Mouse (Mus musculus) mature B cell (primary cell): ENCODE measurements around the gene Ddah2.

ENCODE experiments used
- in situ Hi-C: fragments of 300-500 bp; cut with MboI; formaldehyde crosslinking; loops from 2 replicates; pipeline ENCODE4 v1.14.3; 2019

Ddah2 gene

DNA sequence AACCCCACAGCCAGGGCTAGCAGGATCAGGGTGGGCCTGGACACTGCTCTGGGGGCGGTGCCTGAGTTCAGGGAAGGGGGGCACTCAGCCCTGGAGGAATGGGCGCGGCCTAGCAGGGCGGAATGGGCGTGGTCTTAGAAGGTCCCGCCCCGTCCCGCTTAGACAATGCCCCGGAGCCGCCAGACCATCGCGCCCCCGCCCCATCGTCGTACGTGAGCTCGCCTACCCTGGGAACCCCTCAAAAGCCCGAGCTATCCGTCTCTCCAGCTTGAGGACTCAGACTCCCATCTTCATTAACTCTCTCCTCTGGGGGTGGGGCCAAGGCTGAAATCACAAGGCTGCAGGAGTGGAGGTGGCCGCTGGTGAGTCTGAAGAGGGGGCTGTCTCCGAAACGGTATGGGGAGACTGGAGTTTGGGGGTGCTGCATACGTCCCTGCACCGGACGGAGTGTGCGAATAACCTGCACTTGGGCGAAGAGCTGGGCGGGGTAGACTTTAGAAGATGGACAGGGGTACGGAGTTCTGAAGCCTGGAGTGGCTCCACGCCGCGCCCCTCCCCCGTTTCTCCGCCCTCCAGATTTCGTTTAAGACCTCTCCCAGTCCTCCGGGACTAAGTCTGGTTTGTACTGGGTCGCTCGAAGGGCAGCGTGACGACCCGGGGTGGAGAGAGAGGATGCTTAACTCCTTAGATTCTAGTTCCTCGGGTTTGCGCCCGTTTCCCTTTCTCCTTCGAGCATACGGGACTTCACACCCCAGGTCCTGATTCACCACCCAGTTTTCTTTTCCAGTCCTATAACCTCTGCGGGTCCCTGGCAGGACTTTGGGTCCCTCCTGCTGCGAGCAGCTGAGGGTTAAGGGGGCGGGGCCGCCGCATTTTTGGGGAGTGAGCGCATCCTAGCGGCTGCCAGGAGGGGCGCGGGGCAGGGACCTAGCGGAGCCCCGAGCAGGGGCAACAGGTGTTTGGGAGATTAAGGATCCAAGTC is at the start of gene Ddah2:
Gene Ddah2, plus strand, starts transcription at position 125 of the 982 bp plus-strand sequence.
- in situ Hi-C loops = loop anchor here (10.0 kb wide), 1 partner anchor 54 kb away; the partner anchor contains the start of gene Vars

DNA sequence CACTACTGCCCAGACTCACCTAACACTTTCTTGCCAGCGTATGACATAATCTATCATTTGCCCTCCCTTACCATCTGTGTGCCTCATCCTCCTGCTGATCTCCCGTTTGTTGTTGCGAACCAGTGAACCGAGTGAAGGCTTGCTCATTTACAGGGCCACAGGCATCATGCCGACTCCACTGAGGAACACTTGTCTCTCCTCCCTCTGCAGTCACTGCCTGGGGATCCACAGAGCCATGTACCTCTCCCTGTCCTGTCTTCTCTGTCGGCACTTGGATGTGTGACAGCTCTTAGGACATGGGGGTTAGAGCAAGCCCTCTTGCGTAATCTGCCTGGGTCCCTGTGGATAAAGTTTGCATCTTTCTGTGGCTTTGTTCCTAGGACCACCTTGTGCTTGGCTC is 49.2 kb upstream of the Ddah2 start:
- in situ Hi-C loops = loop anchor here (10.0 kb wide), 1 partner anchor 45 kb away; the partner anchor contains the start of gene Ddah2

DNA sequence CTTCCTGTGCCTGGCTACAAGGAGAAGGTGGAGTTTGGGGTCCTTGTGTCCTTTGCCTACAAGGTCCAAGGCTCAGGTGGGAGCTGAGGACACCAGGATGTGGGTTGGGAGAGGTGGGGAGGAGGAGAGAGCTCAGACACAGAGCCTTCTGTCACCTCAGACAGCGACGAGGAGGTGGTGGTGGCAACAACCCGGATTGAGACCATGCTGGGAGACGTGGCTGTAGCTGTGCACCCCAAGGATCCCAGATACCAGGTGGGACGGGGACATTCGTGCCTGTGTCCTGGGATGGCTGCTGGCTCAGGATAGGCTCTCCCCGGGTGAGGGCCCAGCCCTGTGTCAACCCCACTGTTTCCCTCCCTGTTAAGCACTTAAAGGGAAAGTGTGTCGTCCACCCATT is 47.4 kb upstream of the Ddah2 start:
- in situ Hi-C loops = no loop called here

DNA sequence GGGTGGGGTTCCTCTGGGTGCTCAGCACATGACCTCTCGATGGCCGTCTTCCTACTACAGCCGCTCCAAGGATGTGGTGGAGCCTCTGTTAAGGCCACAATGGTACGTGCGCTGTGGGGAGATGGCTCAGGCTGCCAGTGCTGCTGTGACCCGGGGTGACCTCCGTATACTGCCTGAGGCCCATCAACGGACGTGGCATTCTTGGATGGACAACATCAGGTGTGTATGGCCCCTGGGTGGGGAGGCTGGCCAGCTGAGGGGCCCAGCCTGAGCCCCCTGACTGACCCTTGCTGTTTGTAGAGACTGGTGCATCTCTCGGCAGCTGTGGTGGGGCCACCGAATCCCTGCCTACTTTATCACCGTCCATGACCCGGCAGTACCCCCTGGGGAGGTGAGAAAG is 46.4 kb upstream of the Ddah2 start:
- in situ Hi-C loops = no loop called here

DNA sequence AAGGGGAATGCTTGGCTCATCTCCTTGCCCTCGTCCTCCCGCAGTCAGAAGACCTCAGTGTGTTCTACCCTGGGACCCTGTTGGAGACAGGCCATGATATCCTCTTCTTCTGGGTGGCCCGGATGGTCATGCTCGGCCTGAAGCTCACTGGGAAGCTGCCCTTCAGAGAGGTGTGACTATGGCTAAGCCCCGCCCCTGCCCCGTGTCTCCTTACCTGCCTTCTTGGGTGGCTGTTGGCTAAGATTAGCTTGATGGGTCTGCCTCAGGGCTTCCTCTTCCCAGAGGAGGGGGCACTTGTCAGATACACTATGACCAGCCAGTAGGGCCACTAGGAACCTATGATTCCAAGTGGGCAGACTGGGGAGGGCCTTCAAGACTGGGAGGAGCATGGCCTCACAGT is 45.6 kb upstream of the Ddah2 start:
- in situ Hi-C loops = no loop called here

DNA sequence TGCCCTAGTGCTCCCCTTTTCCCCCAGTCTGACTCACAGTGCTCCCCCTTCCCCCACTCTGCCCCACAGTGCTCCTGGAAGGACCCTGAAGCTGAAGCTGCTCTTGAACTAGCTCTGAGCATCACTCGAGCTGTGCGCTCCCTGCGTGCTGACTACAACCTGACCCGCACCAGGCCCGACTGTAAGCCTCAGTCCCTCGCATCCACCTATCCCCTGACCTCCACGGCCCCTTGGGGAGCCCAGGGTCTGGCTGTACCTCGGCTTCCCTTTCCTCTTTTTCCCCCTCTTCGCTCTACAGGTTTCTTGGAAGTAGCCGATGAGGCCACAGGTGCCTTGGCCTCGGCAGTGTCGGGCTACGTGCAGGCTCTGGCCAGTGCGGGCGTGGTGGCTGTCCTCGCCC is 43.5 kb upstream of the Ddah2 start:
- in situ Hi-C loops = no loop called here

DNA sequence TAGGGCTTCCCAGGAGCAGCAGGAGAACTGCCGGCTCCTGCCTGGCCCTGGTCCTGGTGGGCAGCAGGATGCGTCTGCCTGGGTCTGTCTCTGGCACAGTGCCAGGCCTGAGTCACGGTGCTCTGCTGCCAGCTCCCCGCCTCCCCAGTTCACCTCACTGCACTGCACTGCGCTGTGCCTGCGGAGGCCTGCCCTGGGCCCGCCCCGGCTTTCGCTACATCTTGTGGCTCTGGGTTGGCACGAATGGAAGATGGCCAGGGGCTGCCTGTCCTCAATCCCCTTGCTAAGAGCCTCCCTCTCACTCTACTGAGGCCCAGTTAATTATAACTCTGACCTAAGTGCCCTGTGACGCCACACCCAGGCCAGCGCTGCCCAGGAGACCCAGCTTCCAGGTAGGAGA is 42.5 kb upstream of the Ddah2 start, which contains the start of gene Vwa7:
Gene Vwa7, plus strand, starts transcription at position 204 of the 400 bp plus-strand sequence.
- in situ Hi-C loops = no loop called here

DNA sequence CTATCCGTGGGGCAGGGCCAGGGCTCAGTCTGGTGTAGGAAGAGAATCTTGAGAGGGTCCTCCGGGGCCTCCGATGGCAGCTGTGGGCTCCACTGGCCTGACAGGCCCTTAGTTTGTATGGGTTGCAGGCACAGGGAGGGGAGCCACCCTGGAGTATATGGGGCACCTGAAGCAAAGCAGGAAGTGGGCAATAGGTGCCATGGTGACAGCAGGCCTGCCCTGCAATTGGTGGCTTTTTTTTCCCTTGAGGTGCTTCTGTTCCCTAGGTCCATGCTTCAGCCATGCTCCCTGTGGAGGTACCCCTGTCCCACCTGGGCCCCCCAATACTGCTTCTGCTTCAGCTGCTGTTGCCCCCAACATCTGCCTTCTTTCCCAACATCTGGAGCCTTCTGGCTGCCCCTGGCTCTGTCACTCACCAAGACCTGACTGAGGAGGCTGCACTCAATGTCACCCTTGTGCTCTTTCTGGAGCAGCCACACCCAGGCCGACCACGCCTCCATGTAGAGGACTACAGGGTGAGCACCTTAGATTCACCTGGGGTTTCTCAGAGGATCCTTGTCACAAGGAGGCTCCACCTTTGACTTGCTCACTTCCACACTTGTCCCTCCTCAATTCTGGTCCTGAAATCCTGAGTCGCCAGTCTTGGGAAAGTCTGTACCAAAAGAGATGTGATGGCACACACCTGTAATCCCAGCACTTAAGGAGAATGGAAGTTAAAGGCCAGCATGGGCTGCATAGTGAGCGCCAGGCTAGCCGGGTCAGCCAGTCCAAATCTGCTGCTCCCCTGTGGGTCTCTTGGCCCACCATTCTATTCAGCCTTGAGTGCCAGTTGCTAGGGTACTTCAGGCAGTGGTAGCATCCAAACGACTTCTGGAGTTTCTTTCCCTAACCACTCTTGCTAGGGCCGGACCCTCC is 41.8 kb upstream of the Ddah2 start:
- in situ Hi-C loops = no loop called here

DNA sequence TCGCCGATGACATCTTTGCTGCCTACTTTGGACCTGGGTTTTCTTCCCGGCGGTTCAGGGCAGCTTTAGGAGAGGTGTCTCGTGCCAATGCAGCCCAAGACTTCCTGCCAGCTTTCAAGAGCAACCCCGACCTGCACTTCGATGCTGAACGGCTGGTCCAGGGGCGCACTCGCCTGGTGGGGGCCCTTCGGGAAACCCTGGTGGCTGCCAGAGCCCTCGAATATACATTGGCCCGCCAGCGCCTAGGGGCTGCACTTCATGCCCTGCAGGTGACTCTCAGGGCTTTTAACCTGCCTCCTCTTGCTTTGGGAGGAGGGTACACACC is 41.2 kb upstream of the Ddah2 start:
- in situ Hi-C loops = no loop called here

DNA sequence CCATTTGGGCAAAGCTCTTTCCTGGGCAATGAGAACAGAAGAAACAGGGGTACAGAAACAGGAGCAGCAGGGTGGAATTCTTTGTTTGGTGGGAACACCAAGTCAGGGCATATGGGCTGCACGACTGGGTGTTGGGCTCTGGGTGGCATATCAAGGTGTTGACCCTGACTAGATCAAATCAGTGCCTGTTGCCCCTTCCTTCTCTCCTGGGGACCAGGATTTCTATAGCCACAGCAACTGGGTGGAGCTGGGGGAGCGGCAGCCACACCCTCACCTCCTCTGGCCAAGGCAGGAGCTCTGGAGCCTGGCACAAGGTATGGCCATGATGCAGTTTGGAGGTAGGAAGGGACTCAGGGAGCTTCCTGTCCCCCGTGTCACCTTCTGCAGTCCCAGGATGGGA is 40.7 kb upstream of the Ddah2 start:
- in situ Hi-C loops = no loop called here

DNA sequence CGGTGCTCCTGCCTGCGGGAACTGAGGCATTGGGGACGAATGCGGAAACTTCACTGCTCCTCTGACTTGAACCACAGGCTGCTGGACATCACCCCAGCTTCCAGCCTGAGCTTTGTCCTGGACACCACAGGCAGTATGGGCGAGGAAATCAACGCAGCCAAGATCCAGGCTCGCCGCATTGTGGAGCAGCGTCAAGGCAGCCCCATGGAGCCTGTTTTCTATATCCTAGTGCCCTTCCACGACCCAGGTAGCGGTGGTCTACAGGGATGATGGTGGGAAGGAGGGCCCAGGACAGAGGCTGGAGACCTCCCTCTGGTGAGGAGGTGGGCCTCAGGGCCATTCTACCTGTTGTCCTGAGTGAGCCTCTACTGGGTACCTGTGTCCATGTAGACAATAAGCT is 38.9 kb upstream of the Ddah2 start:
- in situ Hi-C loops = loop anchor here (5.0 kb wide), 1 partner anchor 42 kb away; no protein-coding TSS in a partner anchor

DNA sequence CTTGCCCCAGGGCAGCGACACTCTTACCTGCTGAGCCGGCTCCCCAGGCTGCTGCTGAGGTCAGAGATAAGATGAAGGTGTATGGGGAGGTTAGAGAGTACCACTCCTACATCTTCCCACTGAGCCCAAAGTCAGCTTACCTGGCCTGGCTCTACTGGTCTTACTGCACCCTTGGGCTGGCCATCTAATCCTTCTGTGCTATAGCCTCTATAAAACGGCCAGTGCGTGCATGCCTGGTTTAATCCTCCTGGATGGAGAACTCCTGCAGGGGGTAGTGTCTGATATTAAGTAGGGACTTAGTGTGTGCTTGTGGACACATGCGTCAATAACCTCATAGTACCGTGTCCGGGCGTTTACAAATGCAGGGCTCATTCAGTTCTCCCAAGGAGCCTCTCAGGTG is 38.3 kb upstream of the Ddah2 start:
- in situ Hi-C loops = loop anchor here (5.0 kb wide), 1 partner anchor 42 kb away; no protein-coding TSS in a partner anchor

DNA sequence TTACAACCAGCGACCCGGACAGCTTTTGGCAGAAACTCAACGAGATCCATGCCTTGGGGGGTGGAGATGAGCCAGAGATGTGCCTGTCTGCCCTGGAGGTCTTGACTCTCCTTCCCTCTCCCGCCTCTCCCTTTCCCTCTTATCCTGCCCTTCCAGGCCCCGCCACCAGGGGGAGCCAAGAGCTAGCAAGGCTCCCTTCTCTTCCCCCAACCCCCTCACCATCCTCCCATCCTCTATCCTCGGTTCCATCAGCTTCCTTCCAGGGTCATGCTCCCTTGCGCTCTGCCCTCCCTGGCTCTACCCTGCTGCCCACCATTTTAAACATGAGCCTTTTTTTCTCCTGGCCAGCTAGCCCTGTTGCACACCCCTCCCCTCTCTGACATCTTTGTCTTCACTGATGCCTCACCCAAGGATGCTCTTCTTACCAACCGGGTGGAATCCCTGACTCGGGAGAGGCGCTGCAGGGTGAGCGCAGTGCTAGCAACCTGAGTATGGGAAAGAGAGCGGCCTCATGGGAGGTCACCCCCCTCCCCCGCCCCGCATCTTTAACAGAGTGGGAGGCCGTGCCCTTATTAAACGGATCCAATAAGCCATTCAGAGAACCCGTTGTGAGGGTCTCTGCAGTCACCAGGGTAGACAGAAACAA is 37.5 kb upstream of the Ddah2 start:
- in situ Hi-C loops = loop anchor here (5.0 kb wide), 1 partner anchor 41 kb away; no protein-coding TSS in a partner anchor

DNA sequence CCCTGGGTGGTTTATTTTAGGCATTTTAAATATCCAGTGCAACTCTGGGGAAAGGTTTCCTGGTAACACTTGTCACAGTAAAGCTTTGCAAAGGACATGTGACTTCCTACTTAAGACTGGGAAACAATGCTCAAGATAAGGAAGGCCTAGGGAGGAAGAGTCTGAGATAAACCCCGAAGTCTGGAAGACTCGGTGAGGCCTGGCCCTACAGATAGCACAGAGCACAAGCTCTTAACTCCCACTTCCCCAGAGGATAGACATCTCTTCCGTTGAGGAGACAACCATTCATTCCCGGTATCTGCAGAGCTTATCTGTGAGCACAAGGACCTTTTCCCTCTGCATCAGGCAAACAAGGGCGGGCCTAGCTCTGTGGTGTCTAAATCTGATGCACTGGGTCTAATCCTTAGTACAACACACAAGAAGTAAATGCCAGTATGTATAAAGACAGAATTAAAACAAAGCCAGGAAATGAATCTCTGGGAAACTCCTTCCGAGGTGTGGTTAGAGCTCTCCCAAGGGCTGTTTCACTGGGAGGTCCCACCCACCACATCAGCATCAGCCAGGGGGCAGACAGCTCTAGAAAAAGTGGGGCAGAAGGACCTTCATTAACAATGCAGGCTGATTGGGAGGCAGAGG is 36.9 kb upstream of the Ddah2 start:
- in situ Hi-C loops = loop anchor here (5.0 kb wide), 1 partner anchor 40 kb away; no protein-coding TSS in a partner anchor

DNA sequence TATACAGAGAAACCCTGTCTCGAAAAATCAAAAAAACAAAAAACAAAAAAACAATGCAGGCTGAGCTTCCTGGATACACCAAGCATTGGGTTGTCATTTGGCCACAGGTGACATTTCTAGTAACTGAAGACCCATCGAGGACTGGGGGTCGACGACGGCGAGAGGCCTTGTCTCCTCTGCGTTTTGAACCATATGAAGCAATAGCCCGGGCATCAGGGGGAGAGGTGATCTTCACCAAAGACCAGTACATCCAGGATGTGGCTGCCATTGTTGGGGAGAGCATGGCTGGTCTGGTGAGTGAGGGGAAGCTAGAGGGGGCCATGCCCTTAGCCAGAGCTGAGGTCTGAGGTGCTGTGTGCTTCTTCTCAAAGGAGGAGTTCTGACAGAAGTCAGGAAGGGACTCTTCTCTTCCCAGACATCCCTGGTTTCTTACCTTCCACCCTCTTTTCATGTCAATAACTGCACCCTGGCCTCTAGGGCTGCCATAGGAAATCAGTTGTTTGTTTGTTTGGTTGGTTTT is 36.2 kb upstream of the Ddah2 start:
- in situ Hi-C loops = loop anchor here (5.0 kb wide), 1 partner anchor 40 kb away; no protein-coding TSS in a partner anchor

DNA sequence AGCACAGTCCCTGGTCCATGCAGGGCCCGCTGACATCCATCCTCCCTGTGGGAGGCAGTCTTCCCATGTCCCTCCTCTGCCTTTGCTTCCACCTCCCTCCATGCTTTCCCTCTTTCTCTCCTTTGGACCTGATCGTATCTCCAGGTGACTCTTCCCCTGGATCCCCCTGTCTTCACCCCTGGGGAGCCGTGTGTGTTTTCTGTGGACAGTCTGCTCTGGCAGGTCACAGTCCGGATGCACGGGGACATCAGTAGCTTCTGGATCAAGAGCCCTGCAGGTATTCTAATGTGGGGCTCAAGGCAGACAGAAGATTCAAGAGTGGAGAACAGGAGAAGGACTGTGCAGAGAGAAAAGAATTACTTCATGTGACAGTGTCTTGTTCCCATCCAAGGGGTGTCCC is 35.6 kb upstream of the Ddah2 start:
- in situ Hi-C loops = loop anchor here (5.0 kb wide), 1 partner anchor 39 kb away; no protein-coding TSS in a partner anchor

DNA sequence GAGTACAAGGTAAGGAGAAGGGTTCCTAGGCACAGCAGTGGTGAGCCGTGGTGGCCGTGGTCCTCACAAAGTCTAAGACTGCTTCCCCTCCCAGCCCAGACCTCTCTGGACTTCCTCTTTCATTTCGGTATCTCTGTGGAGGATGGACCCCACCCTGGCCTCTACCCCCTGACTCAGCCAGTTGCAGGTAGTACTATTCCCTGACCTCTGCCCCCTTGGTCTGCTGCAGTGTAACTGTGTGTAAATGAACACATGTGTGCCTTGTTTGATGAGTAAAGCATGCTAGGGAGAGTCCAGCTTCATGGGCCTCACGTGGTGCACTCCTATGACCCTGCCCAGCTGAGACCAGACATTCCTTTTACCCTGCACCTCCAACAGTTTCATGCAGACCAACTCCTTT is 35.1 kb upstream of the Ddah2 start:
- in situ Hi-C loops = loop anchor here (5.0 kb wide), 1 partner anchor 39 kb away; no protein-coding TSS in a partner anchor

DNA sequence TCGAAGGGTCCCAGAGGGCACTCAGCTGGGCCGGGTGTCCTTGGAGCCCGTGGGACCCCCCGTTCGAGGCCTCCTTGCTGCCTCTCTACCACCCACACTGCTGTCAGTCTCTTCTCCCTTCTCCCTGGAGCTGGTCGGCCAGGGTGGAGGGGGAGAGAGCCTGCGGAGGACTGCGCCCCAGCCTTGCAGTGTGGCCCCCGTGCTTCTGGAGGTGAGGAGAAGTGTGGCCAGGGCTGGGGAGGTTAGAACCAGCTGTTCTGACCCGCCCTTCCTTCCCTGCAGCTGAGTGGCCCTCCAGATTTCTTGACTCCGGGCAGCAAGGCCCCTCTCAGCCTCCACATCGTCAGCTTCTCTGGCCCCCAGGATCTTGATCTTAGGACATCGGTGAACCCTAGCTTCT is 34.6 kb upstream of the Ddah2 start:
- in situ Hi-C loops = loop anchor here (5.0 kb wide), 1 partner anchor 38 kb away; no protein-coding TSS in a partner anchor

DNA sequence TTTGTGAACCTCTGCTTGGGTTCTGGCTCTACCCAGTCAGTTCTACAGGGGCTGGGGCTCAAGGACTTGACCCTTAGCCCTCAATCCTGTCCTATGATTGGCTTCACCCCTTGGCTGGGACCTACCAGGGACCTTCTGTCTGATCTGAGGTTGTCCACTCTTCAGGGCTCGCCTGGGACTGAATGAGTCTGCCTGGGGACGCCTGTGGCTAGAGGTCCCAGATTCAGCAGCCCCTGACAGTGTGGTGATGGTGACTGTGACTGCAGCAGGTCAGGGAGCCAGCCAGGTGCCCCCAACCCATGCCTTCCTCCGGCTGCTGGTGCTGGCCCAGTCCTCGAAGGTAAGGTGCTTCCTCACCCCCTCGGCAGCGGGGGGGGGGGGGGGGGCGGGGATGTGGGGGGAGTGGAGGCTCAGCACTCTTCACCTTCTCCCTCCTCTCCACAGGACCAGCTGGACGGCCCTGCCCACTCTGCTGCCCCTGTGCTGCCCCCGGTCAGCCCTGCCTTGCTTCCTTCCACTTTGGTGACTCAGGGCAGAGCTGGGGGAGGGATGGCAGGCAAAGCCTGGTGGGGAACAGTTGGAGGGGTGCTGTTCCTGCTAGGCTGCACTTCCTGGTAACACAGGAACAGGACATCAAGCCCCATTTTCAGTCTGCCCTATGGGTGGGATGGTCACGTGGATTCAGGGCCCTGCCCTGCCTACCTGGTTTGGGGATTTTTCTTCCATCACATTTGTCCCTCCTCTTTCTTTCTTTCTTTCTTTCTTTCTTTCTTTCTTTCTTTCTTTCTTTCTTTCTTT is 33.9 kb upstream of the Ddah2 start:
- in situ Hi-C loops = loop anchor here (5.0 kb wide), 1 partner anchor 37 kb away; no protein-coding TSS in a partner anchor

DNA sequence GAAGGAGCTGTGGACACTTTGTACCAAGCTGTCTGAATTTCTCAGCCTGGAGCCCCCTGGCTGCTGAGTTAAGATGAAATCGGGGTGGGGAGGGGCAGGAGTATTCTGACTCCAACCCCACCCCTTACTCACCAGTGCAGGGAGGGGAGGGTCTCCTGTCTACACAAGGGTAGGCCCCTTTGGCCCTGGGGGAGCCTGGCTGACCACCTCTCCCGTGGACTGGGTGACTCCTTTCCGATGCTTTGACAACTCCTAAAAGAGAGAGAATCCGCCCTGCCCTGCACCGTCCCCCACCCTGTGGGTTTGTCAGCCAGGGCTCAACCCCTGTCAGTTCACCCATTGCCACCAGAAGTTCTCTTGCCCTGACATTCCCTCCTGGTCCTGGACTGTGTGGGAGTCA is 32.6 kb upstream of the Ddah2 start:
- in situ Hi-C loops = no loop called here
